Mouse (Mus musculus) forelimb bud, embryonic 11.5 days (tissue): Measurements from ENCODE around the gene Fam240a.

Experiments used
- DNase-seq: peaks from one replicate; pipeline ENCODE4 v3.0.0-alpha.2; 2012; ENCODE audit warnings: low read depth, low spot score

Fam240a gene

DNA sequence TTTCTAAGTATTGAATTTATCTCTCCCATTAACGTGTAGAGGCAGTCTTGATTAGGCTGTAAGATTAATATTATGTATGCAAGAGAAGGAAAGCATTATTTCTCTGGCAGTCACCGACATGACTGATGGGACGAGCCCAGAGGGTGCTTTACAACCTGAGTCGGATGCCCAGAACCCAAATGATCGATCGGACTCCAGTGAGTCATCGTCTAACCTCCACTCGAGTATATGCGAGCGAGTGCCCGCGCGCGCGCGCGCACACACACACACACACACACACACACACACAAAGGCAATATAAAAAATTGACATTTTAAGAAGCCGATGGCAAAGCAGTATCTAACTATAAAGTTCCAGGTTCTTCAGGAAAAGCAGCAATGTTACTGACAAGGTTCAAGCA is 28.7 kb upstream of the Fam240a start:
- no peak for DNase-seq

DNA sequence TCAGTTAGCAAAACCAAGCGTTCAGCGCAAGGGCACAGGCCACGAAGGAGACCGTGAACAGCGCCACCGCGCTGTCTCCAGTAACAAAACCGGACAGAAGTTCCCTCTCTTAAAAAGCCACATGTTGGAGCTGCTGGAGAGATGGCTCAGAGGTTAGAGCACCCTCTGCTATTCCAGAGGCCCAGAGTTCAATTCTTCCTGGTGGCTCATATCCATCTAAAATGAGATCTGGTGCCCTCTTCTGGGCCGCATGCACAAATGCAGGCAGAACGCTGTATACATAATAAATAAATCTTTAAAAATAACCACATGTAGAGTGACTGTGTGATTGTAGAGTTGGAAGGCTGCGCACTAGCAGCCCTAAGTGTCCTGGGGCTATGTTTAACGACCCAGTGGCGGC is 27.6 kb upstream of the Fam240a start:
- peak; percentile 49 for DNase-seq

DNA sequence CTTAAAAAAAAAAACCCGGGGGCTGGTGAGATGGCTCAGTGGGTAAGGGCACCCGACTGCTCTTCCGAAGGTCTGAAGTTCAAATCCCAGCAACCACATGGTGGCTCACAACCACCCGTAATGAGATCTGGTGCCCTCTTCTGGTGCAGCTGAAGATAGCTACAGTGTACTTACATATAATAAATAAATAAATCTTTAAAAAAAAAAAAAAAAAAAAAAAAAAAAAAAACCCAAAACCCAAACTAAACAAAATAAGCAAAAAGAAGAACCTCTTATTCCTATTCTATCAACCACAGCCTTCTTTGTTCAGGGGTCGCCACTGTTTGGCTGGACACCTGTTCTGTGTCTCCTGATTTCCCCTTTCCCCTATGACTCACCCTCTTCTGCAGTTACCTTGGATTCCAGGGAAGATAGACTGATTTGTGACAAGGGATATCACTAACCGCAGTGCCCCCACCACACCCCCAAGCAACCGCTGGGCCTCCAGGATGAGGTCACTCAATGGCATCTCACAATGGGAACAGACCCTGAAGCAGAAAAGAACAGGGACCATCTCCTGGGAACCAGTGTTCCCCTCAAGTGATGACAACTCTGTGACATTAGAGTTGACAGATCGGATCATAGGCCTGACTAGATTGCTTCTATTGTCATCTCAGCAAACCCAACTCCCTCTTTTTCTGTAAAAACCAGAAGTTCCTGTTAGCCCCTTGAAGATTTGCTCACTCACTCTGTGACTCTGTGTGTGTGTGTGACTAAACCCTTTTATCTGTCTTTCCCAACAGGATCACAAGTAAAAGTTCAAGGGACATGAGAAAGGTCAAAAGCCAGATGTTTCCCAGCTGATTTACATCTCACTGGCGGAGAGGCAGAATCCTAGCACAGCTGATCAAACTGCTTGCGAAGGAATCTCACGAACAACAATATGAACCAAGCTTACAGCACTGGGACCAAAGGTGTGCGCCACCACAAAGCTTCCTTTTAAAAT is 21.1 kb upstream of the Fam240a start:
- DNase-seq = no peak

DNA sequence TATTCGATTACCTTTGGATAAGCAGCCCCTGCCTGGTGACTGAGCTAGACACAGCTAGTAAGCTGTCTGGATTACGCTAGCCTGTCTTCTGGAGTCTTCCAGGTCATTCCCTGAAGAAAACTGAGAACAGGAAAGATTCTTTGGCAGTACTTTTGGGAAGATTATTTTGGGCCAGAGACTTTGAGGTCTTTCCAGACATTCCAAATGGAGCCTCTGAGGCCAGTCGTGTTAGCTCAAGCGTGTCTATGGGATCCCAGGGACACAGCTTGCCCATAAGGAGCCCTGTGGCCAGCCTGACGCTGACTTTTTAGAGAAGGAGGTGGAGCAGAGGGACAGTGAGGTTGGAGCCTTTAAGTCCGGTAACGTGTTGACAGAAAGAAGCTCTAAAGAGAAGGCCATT is 19.3 kb upstream of the Fam240a start:
- no peak for DNase-seq

DNA sequence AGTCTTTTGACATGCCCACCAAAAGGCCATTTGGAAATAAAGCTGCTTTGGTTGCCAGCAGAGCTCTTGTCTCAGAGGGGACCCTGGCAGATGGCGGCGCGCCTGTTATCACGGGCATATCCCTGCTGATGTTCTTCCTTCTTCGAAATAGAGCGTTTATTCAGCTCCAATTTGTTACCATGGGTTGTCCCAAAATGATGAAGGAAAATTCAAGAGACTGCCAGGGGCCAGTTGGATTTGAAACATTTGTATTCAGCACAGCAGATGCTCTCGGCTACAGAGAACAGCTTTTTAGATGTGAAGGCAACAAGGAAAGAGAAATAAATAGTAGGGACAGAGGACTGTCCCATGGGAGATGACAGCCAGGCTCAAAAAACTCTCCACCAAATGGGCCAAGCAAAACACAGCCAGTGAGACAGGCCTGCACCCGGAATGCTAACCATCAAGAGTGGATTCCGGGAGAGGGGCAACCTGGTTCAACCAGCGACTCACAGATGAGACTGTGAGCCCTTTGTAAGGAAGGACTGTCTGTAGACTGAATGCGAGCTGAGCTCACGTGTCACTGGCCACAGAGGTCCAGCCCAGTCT is 17.3 kb upstream of the Fam240a start:
- DNase-seq = no peak

DNA sequence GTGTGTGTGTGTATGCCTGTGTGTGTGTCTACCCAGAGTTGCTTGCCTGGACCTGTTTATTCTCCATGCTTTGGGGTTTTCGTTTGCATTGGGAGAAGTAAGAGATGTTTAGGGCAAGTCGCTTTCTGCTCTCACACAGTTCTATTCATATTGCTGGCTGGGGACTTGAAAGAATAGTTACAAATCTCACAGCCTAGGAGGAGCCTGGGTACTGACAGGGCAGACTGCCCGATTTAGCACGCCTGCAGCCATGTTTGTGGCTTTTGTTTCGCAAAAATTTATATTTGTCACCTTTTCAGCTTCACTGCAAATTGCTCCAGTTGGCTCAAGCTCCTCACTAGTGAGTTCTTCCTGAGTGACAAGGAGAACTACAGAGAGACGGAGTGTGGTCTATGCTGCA is 14.9 kb upstream of the Fam240a start:
- no peak for DNase-seq

DNA sequence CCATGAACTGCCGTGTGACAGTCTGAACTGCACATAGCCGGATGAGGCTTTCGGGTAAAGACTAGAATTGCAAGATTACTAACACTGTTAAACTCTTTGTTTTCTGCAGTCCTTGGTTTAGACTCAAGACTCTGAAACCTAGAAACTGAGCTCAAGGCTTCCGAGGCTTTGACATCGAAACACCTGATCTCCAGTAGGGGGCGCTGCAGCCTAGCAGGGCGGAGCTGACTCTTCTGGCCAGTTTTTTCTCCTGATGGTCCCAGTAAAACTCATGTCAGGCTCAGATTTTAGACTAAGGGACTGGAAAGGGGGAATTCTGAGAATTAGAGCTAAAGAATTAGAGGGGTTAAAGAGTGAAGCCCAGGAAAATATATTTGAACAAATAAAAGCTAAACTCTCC is 6.1 kb upstream of the Fam240a start:
- peak; percentile 72 for DNase-seq

DNA sequence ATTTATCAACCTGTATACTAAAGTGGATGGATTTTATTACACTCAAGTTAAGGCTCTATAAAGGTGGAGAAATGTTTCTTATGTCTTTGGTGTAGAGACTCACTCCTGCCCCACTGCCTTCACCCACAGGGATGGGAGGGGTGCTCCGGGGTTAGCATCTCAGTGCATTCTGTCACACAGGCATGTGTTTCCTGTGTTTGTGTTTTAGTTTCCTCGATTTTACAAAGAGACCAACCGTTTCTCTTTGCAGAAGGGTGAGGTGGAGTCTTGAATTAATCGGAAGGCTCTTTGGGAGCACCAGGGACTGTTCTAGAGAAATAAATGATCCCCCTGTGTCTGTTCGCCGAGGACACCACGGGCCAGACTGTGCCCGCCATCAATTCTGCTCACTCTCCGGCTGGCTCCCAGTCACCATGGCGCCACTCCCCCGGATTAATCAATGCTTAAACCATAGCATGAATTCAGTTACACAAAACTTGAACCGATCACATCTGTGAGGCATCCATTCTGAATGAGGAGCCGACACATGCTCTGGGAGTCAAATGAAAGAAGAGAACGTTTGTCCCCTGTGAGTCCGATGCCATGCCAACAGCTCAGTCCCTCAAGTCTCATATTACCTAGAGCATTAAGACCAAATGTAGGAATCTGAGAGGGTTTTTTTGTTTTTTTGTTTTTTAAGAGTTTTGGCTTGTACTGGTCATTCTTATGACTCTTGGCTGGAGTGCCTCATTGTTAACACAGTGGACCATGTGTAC is 4.2 kb upstream of the Fam240a start:
- no peak for DNase-seq

DNA sequence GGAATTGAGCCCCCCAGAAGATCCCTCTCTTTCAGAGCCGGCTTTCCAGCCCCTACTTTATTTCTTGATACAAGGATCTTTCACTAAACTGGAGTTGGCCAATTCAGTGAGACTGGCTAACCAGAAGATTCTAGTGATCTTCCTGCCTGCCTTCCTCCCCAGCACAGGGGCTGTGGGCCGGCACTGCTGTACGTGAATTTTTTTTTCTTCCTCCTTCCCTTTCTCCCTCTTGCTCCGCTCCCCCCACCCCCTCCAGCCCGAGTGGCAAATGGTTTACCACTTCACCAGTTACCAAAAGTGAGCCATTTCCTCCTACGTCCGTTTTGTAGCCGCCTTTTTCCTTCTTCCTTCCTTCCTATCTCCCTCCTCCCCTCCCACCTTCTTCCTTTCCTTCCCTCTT is 1.2 kb downstream of the Fam240a start:
- no peak for DNase-seq

DNA sequence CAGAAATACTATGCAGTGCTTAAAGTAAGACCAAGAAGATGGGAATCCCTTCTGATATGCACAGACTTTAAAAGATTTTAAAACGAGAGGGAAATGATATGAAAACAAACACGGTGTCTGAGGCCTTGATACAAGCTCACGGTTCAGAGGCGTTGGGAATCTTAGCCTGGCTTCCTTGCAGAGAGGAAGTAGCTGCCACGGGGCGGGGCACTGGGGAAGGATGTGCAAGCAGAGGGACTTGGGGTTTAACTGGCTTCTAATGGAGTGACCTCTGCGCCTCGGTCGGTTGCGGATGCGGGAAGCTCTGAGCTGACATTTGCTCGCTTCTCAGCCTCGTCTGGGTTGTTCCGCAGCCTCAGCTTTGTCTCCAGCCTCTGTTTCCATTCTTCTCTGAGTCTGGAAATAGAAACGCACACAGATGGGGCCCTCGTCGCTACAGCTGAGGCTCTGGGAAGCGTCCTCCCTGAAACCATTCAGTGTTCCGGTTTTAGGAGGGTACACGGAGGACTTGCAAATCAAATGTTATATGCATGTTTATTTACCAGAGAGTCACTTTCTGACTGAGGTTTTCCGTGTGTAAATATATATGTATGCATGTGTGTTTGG is 1.9 kb downstream of the Fam240a start:
- DNase-seq = no peak

DNA sequence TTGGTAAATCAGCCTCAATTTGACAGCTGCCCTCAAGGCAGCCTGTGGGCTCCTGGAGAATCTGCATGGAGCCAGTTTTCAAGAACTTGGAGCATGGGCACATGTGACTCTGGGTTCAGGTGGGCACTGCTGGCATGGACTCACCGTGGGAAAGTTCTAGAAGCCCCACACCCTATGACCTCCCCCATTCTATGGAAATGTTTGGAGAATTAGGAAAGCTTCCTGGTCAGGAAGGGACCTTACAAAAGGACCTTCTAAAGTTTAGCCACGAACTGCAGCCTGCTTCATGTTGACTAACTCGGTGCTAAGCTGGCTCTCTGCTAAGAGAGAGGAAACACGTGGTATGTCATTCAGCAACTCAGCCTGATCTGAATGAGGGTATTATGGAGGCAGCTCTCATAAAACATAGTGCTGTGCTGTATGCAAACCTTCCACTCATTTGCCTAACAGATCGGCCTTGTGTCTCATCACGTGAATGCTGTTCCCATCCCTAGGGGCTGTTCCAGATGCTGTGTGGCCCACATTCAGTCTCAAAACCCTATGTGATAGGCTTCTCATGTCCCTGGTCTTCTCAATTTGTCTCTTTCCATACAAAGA is 7.2 kb downstream of the Fam240a start:
- no peak for DNase-seq

DNA sequence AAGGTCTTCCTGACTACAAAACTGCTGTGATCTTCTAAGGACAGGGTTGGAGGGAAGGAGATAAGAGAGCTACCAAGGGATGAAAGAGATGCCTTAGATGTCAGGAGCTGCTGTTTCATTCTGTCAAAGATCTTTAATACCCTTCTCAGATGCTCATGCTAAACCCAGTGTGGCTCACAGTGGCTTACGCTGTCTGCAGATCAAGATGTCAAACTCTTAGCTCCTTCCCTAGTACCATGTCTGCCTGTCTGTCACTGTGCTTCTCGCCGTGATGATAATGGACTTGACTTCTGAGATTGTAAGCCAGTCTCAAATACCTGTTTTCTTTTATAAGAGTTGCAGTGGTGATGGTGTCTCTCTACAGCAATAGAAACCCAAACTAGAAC is 8.0 kb downstream of the Fam240a start:
- DNase-seq = no peak

DNA sequence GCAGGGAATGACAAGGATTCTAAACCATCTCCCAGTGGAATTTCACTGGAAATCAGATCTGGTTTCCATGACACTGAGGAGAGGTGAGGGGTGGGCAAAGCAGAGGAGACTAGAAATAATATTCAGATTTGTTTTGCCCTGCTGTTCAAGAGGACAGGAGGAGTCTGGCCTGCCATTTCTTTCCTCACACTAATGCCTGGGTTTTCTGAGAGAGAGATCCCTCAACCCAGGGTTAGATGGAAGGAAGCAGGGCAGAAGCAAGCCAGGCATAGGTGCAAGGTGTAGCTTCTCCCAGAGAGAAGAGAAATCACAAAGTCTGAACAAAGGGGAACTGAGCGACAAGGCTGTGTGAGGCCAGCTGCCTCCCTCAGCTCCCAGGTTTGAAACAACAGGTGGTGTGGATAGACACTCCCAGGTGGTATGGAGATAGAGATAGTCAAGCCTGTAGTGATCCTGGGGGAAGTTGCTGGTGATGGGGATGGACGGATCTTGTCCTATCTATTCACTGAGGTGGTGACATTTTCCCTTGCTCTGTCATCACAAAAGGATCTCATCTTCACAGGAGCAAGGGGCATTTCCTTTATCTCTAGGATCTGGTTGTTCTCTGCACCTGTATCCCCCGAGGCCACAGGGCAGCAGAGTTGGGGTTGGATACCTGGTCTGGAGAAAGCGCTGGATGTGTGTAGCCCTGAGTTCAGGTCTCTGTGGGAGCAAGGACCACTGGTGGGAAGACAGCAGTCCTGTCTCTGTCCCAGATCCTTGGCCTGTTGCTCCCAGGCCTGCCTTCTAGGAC is 8.6 kb downstream of the Fam240a start:
- no peak for DNase-seq

DNA sequence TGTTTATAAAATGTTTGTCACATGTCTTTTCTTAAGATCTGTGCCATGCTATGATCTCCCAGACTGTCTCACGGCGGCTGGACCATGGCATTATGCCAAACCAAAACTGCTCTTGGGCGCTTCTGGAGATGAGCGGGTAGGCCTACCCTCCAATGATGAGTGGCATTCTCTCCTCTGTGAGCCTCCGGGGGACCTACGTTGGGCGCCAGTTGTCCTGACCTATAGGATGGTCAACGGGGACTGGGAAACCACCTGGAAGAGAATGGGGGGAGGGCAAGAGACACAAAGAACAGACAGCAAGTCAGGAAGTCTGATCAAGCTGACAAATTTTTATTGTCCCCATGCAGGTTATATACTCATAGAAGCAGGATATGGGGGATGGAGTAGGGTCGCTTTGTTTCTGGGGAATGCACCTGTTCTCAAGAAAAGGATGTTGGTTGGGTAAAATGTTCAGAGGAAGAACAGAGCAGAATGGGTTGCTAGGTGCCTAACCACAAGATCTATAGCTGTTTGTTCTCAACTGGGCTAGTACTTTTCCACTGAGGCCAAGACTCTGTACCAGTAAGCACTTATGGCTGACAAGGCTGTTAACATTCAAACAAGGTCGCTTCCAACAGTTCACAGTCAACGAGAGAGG is 9.3 kb downstream of the Fam240a start:
- DNase-seq = no peak

DNA sequence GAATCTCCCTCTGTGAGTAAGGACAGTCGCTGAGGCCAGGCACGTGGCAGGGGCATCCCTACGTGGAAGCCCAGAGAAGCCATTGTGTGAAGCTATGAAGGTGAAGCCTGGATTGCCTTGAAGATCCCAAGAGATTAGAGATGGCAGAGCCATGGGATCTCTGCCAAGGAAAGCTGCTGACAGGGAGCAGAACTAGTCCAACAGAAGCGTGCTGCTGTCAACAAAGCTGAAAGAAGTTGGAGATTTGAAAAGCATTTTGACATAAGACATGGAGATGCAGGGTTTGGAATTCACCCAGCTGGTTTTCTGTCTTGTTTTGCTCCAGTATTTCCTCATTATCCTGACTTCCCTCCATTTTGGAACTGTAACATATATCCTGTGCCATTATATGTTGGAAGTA is 14.4 kb downstream of the Fam240a start:
- no peak for DNase-seq

DNA sequence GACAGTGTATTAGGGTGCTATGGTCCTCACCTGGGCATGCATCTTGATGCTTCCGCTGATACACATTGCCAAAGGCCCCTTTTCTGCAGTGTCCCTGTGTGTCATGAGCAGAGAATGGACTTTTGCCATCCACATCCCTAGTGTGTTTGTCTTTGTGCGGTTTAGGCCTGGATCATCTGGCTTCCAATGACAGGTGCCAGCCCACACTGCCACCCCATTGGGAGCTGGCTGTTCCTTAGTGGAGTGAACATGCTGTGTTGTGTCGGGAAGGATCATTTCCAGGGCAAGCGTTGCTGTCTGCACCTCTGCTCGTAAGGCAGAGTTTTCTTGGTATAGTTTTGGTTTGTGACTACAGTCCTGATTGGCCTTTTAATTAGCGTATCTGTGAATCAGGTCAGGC is 15.5 kb downstream of the Fam240a start:
- no peak for DNase-seq

DNA sequence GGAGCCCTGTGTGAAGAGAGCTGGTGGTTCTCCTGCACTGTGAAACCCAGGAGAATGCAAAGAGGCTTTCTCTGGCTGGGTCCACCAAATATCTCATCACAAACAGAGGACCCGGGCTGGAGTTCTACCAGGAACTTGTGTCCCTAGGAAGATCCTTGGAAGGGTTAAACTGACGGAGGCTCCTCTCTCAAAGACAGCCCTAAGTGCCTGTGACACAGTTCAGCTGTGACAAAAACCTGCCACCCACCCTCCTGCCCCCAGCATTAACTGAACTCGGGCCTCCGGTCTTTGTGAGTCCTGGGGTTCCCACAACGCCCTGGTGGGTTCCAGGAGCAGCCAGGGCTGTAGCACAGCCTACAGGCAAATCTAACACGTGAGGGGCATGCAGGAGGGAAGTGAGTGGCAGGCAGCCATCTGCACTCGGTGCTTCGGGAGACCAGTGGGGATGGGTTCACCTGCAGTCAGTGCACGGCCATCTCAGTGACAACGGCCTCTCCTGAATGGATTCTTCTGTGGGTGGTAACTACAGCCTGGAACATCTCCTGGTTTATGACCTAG is 17.1 kb downstream of the Fam240a start:
- no peak for DNase-seq

DNA sequence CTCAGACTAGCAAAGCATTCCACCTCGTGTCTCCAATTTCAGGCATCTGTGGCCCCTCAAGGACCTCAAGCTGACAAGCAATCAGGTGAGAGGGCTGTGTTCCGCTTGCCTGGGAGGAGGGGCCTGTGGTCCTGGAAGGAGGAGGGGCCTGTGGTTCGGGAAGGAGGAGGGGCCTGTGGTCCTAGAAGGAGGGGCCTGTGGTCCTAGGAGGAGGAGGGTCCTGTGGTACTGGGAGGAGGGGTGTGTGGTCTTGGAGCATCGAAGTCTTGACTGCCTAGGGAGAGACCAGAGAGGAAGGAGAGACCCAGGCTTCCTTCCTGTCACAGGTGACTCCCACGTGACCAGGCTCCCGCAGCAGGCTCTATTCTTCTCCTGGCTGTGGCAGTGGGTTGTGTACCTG is 20.1 kb downstream of the Fam240a start:
- DNase-seq = no peak

DNA sequence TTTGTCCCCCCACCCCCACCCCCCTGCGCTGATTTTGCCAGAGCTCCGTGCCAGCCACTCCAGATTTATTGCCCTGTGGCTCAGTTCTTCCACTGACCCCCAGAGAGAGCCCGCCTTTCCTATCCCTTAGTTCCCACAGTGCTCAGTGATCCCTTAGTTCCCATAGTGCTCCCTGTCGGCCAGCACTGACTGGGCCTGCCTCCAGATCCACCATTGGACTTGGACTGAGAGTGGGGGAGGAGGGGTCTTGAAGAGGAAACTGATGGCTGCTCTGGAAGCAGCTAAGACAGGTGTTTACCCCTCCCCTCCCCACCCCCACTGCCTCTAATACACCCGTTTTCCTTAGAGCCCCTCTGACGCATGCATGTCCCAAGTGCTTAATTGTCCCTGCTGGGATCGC is 20.7 kb downstream of the Fam240a start:
- no peak for DNase-seq

DNA sequence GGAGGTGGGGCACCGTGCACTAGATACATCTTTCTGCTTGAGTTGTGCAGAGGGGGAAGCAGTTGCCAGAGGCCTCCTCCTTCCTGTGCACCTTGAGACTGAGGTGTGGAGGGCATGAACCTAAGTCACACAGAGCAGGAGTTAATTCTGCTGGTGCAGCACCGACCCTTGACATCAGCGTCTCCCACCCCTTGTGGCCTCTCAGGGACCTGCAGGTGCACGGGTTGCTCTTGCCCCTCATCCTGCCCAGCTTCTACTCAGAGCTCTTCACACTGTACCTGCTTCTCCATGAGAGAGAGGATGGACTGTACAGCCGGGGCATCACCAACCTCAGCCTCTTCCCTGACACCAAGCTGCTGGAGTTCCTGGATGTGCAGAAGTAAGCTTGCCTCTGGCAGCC is 21.2 kb downstream of the Fam240a start:
- no peak for DNase-seq
